Mouse (Mus musculus): ENCODE measurements around the gene Vmn1r120.
"Not testable (repeated sequence)": the region's sequence is repeated elsewhere in the genome, so short reads cannot be mapped to it uniquely, and the experiment has no call there.

Gene Vmn1r120

GRCm38 (mm10) chr7:21053684-21054083 lies at the start of gene Vmn1r120:
Gene Vmn1r120 (minus strand): TSS chr7:21053784.
- not testable (repeated sequence) for DNase-seq (ENCODE audit: low read depth)

DNA sequence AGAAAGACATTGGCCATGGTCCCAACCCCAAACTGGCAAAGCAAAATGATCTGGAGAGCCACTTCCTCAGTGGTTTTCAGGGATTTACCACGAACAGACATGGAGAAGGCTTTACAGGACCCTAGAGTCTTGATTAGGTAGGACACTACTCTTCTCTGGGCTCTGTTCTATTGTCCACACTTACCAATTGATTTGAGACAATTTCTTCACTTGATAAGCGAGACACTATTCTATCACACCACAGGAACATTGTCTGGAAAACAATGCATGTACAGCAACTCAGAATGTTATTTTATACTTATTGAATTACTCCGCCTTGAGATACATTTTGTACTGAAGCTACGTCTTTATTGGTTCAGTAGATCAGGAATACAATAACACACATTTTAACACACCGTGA lies 44.8 kb upstream of the Vmn1r120 start, which contains the start of gene Vmn1r121:
Gene Vmn1r121, minus strand, starts transcription at position 101 of the 400 bp plus-strand sequence.
- DNase-seq (ENCODE audit: low read depth): not testable (repeated sequence)

DNA sequence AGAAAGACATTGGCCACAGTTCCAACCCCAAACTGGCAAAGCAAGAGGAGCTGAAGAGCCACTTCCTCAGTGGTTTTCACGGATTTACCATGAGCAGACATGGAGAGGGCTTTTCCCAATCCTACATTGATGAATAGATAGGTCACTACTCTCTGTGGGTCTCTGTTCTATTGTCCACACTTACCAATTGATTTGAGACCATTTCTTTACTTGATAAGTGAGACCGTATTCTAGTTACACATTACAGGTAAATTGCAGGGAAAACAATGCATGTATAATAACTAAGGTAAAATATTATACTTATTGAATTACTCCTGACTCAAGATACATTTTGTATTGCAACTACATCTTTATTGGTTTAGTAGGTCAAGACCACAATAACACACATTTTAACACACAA lies 41.2 kb downstream of the Vmn1r120 start, which contains the start of gene Vmn1r119:
Gene Vmn1r119, minus strand, starts transcription at position 101 of the 400 bp plus-strand sequence.
- not testable (repeated sequence) for DNase-seq (ENCODE audit: low read depth)
